Mouse (Mus musculus): ENCODE data around the gene Gabarapl1. TPM values are rescaled to one million over a fixed set of nuclear protein-coding genes. Genes with fewer than 3 reads are reported as not detected.

Gene Gabarapl1
- total and polyA plus RNA-seq, 3 experiments = 43.9 to 102 (median 80.8) TPM

DNA sequence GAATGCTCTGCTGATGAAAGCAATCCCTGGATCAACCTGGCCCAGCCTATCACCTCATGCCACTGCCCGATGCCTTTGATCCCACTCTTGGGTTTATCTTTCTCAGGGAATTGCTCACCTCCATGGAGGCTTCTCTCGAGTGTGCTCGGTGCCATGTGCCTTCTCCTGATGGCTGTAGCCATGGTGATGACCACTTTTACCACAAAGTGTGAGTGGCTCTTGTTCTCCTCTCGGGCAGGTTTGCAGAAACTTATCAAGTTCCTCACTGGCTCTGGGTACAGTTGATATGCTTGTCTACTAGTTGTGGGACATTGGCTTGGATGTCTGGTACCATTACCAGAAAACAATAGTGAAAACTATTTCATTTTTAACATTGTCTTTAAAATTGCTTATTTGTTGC lies 48.9 kb downstream of the Gabarapl1 start:
- Histone ChIP-seq H3K36me3 (replicated peaks in 1 of 2; ENCODE audit: control insufficient read depth in 1 of 2, insufficient read depth in 1 of 2, low read length in 1 of 2) (no peaks in the 10 kb centered on the region), H3K27ac (ENCODE audit: insufficient read depth, low read depth) (no peak overlapping the region), H3K9ac (ENCODE audit: insufficient read depth, low read depth) (no peak overlapping the region), H3K79me2 (replicated peaks; ENCODE audit: control insufficient read depth, extremely low read depth, insufficient read depth, poor library complexity, severe bottlenecking) (no peaks in the 10 kb centered on the region), H3K9me3 (replicated peaks; ENCODE audit: low read length) (no peaks in the 10 kb centered on the region), H3K4me1 (ENCODE audit: control insufficient read depth in 1 of 2, insufficient read depth in 2 of 2) (no peaks in the 10 kb centered on the region), H3K4me3 (replicated peaks in 1 of 3; ENCODE audit: low read depth in 2 of 3, low read length in 2 of 3, poor library complexity in 1 of 3) (no peak overlapping the region), H3K27me3 (replicated peaks) (no peaks in the 10 kb centered on the region), H3K4me2 (ENCODE audit: insufficient read depth, low read depth, poor library complexity, severe bottlenecking) (no peak overlapping the region)
- dilution Hi-C loops (cut with MboI; ENCODE audit: extremely low pct_ligation_motif_present, extremely low pct_unique_long_range_greater_than_20kb, low sequenced_read_pairs) = no loop called here
- in situ Hi-C loops (cut with MboI; ENCODE audit: low pct_ligation_motif_present, low pct_unique_long_range_greater_than_20kb, low sequenced_read_pairs) = loop anchor here (25.0 kb wide), 1 partner anchor 1780 kb away; the partner anchor contains the start of gene Styk1
- no peak for TF ChIP-seq HCFC1 (IDR thresholded peaks at IDR 0.05; ENCODE audit: low read depth, low read length)
- TF ChIP-seq RAD21 (IDR thresholded peaks at IDR 0.05; ENCODE audit: low read depth, low read length) = no peak
- TF ChIP-seq SMC3 (IDR thresholded peaks at IDR 0.05; ENCODE audit: low read depth, low read length) = no peak
- no peak for TF ChIP-seq KAT2A (IDR thresholded peaks at IDR 0.05; ENCODE audit: insufficient replicate concordance, low read length)
- TF ChIP-seq USF1 (IDR thresholded peaks at IDR 0.05; ENCODE audit: low read depth, low read length) = no peak
- TF ChIP-seq E2F4 (IDR thresholded peaks at IDR 0.05; ENCODE audit: insufficient replicate concordance, low read depth, low read length) = no peak
- TF ChIP-seq CHD1 (IDR thresholded peaks at IDR 0.05; ENCODE audit: low read depth, low read length) = no peak
- TF ChIP-seq NRF1 (IDR thresholded peaks at IDR 0.05; ENCODE audit: low read depth, low read length) = no peak
- no peak for TF ChIP-seq ELF1 (IDR thresholded peaks at IDR 0.05; ENCODE audit: low read depth, low read length)
- no peak for TF ChIP-seq JUND (conservative IDR thresholded peaks at IDR 0.05; ENCODE audit: low read depth, low read length)
- no peak for TF ChIP-seq GABPA (IDR thresholded peaks at IDR 0.05; ENCODE audit: insufficient replicate concordance, low read depth, low read length)
- TF ChIP-seq JUN (IDR thresholded peaks at IDR 0.05; ENCODE audit: insufficient read depth, low read depth, low read length) = no peak
- no peak for TF ChIP-seq MYC (IDR thresholded peaks at IDR 0.05; ENCODE audit: low read depth, low read length)
- TF ChIP-seq PAX5 (IDR thresholded peaks at IDR 0.05; ENCODE audit: low read length) = no peak
- no peak for TF ChIP-seq BHLHE40 (IDR thresholded peaks at IDR 0.05; ENCODE audit: low read depth, low read length)
- TF ChIP-seq CHD2 (IDR thresholded peaks at IDR 0.05; ENCODE audit: low read length) = no peak
- no peak for TF ChIP-seq MXI1 (IDR thresholded peaks at IDR 0.05; ENCODE audit: low read depth, low read length)
- TF ChIP-seq ETS1 (conservative IDR thresholded peaks at IDR 0.05; ENCODE audit: low read depth, low read length) = no peak
- no peak for DNase-seq (ENCODE audit: extremely low read depth)

DNA sequence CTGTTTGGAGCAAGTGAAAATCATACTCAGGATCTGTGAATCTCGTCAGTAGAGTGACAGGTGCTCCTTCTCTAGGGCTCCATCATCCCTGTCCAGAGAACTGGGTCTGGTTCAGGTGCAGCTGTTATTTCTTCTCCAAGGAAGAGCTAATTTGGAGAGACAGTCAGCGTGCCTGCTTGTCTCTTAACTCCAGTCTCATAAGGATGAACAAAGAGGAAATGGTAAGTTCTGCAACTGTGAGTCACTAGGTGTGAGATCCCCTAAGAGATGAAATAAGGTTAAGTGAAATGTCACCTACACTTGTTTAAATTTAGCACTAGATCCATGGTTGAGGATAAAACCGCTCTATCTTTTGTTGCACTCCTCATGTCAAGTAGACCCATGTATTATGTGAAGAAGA lies 50.1 kb downstream of the Gabarapl1 start:
- TF ChIP-seq ZC3H11A (IDR thresholded peaks at IDR 0.05; ENCODE audit: low read depth, low read length) = no peak
- no peak for TF ChIP-seq CTCF (conservative IDR thresholded peaks at IDR 0.05 in 1 of 2, IDR thresholded peaks at IDR 0.05 in 1 of 2; ENCODE audit: low read depth in 2 of 2, low read length in 2 of 2)
- no peak for TF ChIP-seq JUN (IDR thresholded peaks at IDR 0.05; ENCODE audit: insufficient read depth, low read depth, low read length)
- TF ChIP-seq MEF2A (IDR thresholded peaks at IDR 0.05; ENCODE audit: borderline replicate concordance, low read depth, low read length) = no peak
- TF ChIP-seq MAFK (IDR thresholded peaks at IDR 0.05; ENCODE audit: insufficient replicate concordance, low read length) = no peak
- TF ChIP-seq USF2 (conservative IDR thresholded peaks at IDR 0.05; ENCODE audit: low read depth, low read length) = no peak
- no peak for TF ChIP-seq IRF4 (IDR thresholded peaks at IDR 0.05; ENCODE audit: low read depth, low read length)
- TF ChIP-seq NELFE (IDR thresholded peaks at IDR 0.05; ENCODE audit: low read depth, low read length) = no peak
- TF ChIP-seq KAT2A (IDR thresholded peaks at IDR 0.05; ENCODE audit: insufficient replicate concordance, low read length) = no peak
- TF ChIP-seq USF1 (IDR thresholded peaks at IDR 0.05; ENCODE audit: low read depth, low read length) = no peak
- no peak for TF ChIP-seq POLR2AphosphoS2 (IDR thresholded peaks at IDR 0.05; ENCODE audit: low read depth, low read length)
- no peak for TF ChIP-seq TBP (conservative IDR thresholded peaks at IDR 0.05; ENCODE audit: low read depth, low read length)
- no peak for TF ChIP-seq RCOR1 (conservative IDR thresholded peaks at IDR 0.05; ENCODE audit: low read depth, low read length)
- no peak for TF ChIP-seq CHD2 (IDR thresholded peaks at IDR 0.05; ENCODE audit: low read length)
- TF ChIP-seq MYC (IDR thresholded peaks at IDR 0.05; ENCODE audit: low read depth, low read length) = no peak
- TF ChIP-seq HCFC1 (IDR thresholded peaks at IDR 0.05; ENCODE audit: low read depth, low read length) = no peak
- no peak for TF ChIP-seq ELF1 (IDR thresholded peaks at IDR 0.05; ENCODE audit: low read depth, low read length)
- no peak overlapping the region for H3K4me2 ChIP-seq (ENCODE audit: insufficient read depth, low read depth, poor library complexity, severe bottlenecking)
- no peaks in the 10 kb centered on the region for H3K27me3 ChIP-seq (replicated peaks)
- no peak overlapping the region for H3K4me3 ChIP-seq (replicated peaks in 1 of 3; ENCODE audit: low read depth in 2 of 3, low read length in 2 of 3, poor library complexity in 1 of 3)
- no peaks in the 10 kb centered on the region for H3K79me2 ChIP-seq (replicated peaks; ENCODE audit: control insufficient read depth, extremely low read depth, insufficient read depth, poor library complexity, severe bottlenecking)
- in situ Hi-C loops (cut with MboI; ENCODE audit: low pct_ligation_motif_present, low pct_unique_long_range_greater_than_20kb, low sequenced_read_pairs) = loop anchor here (25.0 kb wide), 1 partner anchor 1779 kb away; the partner anchor contains the start of gene Styk1
- no peaks in the 10 kb centered on the region for H3K36me3 ChIP-seq (replicated peaks in 1 of 2; ENCODE audit: control insufficient read depth in 1 of 2, insufficient read depth in 1 of 2, low read length in 1 of 2)
- dilution Hi-C loops (cut with MboI; ENCODE audit: extremely low pct_ligation_motif_present, extremely low pct_unique_long_range_greater_than_20kb, low sequenced_read_pairs) = no loop called here
- no peak overlapping the region for H3K9ac ChIP-seq (ENCODE audit: insufficient read depth, low read depth)
- no peaks in the 10 kb centered on the region for H3K4me1 ChIP-seq (ENCODE audit: control insufficient read depth in 1 of 2, insufficient read depth in 2 of 2)
- H3K9me3 ChIP-seq (replicated peaks; ENCODE audit: low read length) = no peaks in the 10 kb centered on the region
- no peak for DNase-seq (ENCODE audit: extremely low read depth)
- no peak overlapping the region for H3K27ac ChIP-seq (ENCODE audit: insufficient read depth, low read depth)

Measured in CH12.LX (cell line).